12 mouse cellular contexts compared by ENCODE assay signal in genomic region chr2:75019459-75019858, GRCm38 (mm10).
DNase-seq lines count a peak whose midpoint lies in the region; ATAC-seq and TF ChIP-seq lines count a peak whose summit lies in the region.
"Had no signal": no experiment of that assay in that cellular context is flagged by ENCODE, and none has a peak within 500 bp of the region (broad histone marks: within the 10 kb centered on the region; RNA-seq: fewer than 3 reads in every experiment).

No protein-coding gene starts in this region.

- H3K4me1 ChIP-seq in kidney, adult 2 months (ENCODE audit: control insufficient read depth, insufficient read depth, low read length) = no peaks in the 10 kb centered on the region
- 0 out of 2 replicates have a peak, but pooled peaks cover 5% of the 10 kb centered on the region for H3K4me1 ChIP-seq in kidney, embryonic 14.5 days (ENCODE audit: control insufficient read depth, insufficient read depth, low read length)
- no peaks in the 10 kb centered on the region for H3K4me1 ChIP-seq in forebrain, embryonic 11.5 days (replicated peaks; ENCODE audit: control insufficient read depth, insufficient read depth, low read length)
- no peaks in the 10 kb centered on the region for H3K4me1 ChIP-seq in midbrain, embryonic 10.5 days
- H3K4me1 ChIP-seq: forebrain, embryonic 15.5 days had no signal

- no peaks in the 10 kb centered on the region for H3K36me3 ChIP-seq in kidney, adult 2 months (ENCODE audit: control insufficient read depth, insufficient read depth, low read length)
- no peaks in the 10 kb centered on the region for H3K36me3 ChIP-seq in kidney, embryonic 14.5 days (ENCODE audit: control insufficient read depth, insufficient read depth, low read length)
- no peaks in the 10 kb centered on the region for H3K36me3 ChIP-seq in forebrain, embryonic 11.5 days (ENCODE audit: control insufficient read depth, insufficient read depth, low read length)
- no peaks in the 10 kb centered on the region for H3K36me3 ChIP-seq in midbrain, embryonic 10.5 days
- H3K36me3 ChIP-seq: forebrain, embryonic 15.5 days had no signal

- no peak for ATAC-seq in kidney, embryonic 14.5 days (ENCODE audit: low FRiP score, low TSS enrichment)
- no peak for ATAC-seq in forebrain, embryonic 11.5 days (replicated peaks; ENCODE audit: low FRiP score)
- ATAC-seq: forebrain, embryonic 15.5 days had no signal

- no peaks in the 10 kb centered on the region for H3K27me3 ChIP-seq in kidney, adult 2 months (replicated peaks; ENCODE audit: control insufficient read depth, insufficient read depth, low read length)
- no peaks in the 10 kb centered on the region for H3K27me3 ChIP-seq in kidney, embryonic 14.5 days (ENCODE audit: control insufficient read depth, insufficient read depth, low read length)
- no peaks in the 10 kb centered on the region for H3K27me3 ChIP-seq in forebrain, embryonic 11.5 days (ENCODE audit: control insufficient read depth, insufficient read depth, low read length)
- H3K27me3 ChIP-seq in midbrain, embryonic 10.5 days (ENCODE audit: low read depth, poor library complexity, severe bottlenecking) = no peaks in the 10 kb centered on the region
- H3K27me3 ChIP-seq: forebrain, embryonic 15.5 days had no signal

- H3K27ac ChIP-seq in kidney, adult 2 months (ENCODE audit: insufficient read depth, low read depth, low read length) = no peak overlapping the region
- no peak overlapping the region for H3K27ac ChIP-seq in kidney, embryonic 14.5 days (ENCODE audit: low read depth, low read length)
- H3K27ac ChIP-seq in forebrain, embryonic 11.5 days (ENCODE audit: low read depth, low read length) = no peak overlapping the region
- H3K27ac ChIP-seq in midbrain, embryonic 10.5 days (replicated peaks) = no peak overlapping the region
- H3K27ac ChIP-seq: forebrain, embryonic 15.5 days; macrophage had no signal

- no peak overlapping the region for H3K4me2 ChIP-seq in kidney, embryonic 14.5 days (replicated peaks; ENCODE audit: low read depth, low read length)
- H3K4me2 ChIP-seq in forebrain, embryonic 11.5 days (ENCODE audit: low read depth, low read length, severe bottlenecking) = no peak overlapping the region
- H3K4me2 ChIP-seq: forebrain, embryonic 15.5 days had no signal

- 72% methylated on average over 7 of the region's 7 CpGs for WGBS in kidney, adult 2 months
- 83% methylated on average over 7 of the region's 7 CpGs for WGBS in kidney, embryonic 14.5 days
- WGBS in forebrain, embryonic 11.5 days = 85% methylated on average over 7 of the region's 7 CpGs
- 86% methylated on average over 7 of the region's 7 CpGs for WGBS in midbrain, embryonic 10.5 days

- no peak for TF ChIP-seq CTCF in kidney, adult 2 months (conservative IDR thresholded peaks at IDR 0.05; ENCODE audit: insufficient read depth, insufficient read length, low read depth, low read length)

- no peaks in the 10 kb centered on the region for H3K9me3 ChIP-seq in kidney, embryonic 14.5 days (ENCODE audit: control insufficient read depth, low read length)
- no peaks in the 10 kb centered on the region for H3K9me3 ChIP-seq in forebrain, embryonic 11.5 days (ENCODE audit: control insufficient read depth, low read length)
- H3K9me3 ChIP-seq in midbrain, embryonic 10.5 days (replicated peaks) = no peaks in the 10 kb centered on the region
- H3K9me3 ChIP-seq: forebrain, embryonic 15.5 days had no signal

- peak; percentile 55 for DNase-seq in kidney, adult 2 months
- DNase-seq in gastrocnemius, postnatal 25 days = peak; percentile 53
- peak; percentile 48 for DNase-seq in kidney, postnatal 10 days
- DNase-seq in thymus, postnatal 14 days = peak; percentile 80
- DNase-seq in forebrain, embryonic 11.5 days (ENCODE audit: low spot score) = no peak
- DNase-seq in cerebellum, adult 9-10 months = no peak
- DNase-seq in midbrain, embryonic 10.5 days (ENCODE audit: low spot score) = no peak
- DNase-seq: embryo, embryonic 11 days; spleen, adult 18-20 months had no signal

- no peak overlapping the region for H3K9ac ChIP-seq in kidney, embryonic 14.5 days (ENCODE audit: low read depth, low read length)
- no peak overlapping the region for H3K9ac ChIP-seq in forebrain, embryonic 11.5 days (ENCODE audit: low read length)
- H3K9ac ChIP-seq: forebrain, embryonic 15.5 days had no signal

- TF ChIP-seq POLR2A in kidney, adult 2 months (IDR thresholded peaks at IDR 0.05; ENCODE audit: low read depth, low read length) = no peak

- no peak overlapping the region for H3K4me3 ChIP-seq in kidney, adult 2 months (ENCODE audit: insufficient read depth, low read depth, low read length)
- H3K4me3 ChIP-seq in kidney, embryonic 14.5 days (ENCODE audit: low read length) = no peak overlapping the region
- H3K4me3 ChIP-seq in forebrain, embryonic 11.5 days (ENCODE audit: low read depth, low read length) = no peak overlapping the region
- no peak overlapping the region for H3K4me3 ChIP-seq in midbrain, embryonic 10.5 days
- H3K4me3 ChIP-seq: forebrain, embryonic 15.5 days had no signal

Comparison
In these comparisons a context has a peak if more than half of its experiments do, and no peak if none do; other contexts are left out.
1. DNase-seq: peak in kidney, adult 2 months (single experiment), gastrocnemius, postnatal 25 days (single experiment), kidney, postnatal 10 days (single experiment) and thymus, postnatal 14 days (single experiment); none in forebrain, embryonic 11.5 days (single experiment), cerebellum, adult 9-10 months (single experiment) and midbrain, embryonic 10.5 days (single experiment).